Mouse (Mus musculus): Measurements from ENCODE around the gene Qser1. TPM values are rescaled to one million over a fixed set of nuclear protein-coding genes. Genes with fewer than 3 reads are reported as not detected.
"Not testable (repeated sequence)": the region's sequence is repeated elsewhere in the genome, so short reads cannot be mapped to it uniquely, and the experiment has no call there.

The Qser1 gene
- 18.0 and 18.6 TPM in 2 replicates for polyA plus RNA-seq (2014; fragmentation: Nextera tagmentation; extraction: Ambion mirVana)

DNA sequence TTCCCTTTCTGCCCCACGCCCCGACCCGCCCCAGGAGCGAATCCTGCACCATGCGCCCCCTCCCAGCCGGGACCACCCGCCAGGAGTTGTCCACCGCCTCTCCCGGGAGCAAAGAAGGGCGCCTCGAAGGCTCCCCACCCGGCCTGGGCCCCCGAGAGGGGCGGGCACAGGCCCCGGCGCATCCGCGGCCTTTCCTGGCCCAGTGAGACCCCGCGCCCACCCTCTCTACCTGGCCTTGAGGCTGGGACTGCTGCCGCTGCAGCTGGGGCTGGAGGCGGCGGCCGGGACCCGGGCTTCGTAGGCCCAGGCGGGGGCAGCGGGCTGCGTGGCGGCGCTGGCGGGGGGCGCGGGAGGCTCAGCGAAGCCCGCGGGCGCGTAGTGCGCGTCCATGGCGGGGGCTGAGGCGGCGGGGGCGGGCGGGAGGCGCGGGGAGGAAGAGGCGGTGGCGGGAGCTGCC, at the start of gene Qser1:
Qser1 (minus strand) TSS at position 390 of the 457 bp plus-strand sequence.
- Histone ChIP-seq H3K36me3 (ENCODE audit: insufficient read depth) (no peaks in the 10 kb centered on the region), H3K4me1 (ENCODE audit: insufficient read depth) (no peaks in the 10 kb centered on the region), H3K4me2 (peak within 1 kb of the TSS; percentile 66), H3K4me3 (ENCODE audit: low read depth, low read length) (peak within 1 kb of the TSS; percentile 89), H3K27ac (ENCODE audit: low read depth) (peak within 1 kb of the TSS; percentile 99), H3K9me3 (ENCODE audit: low read depth, low read length) (no peaks in the 10 kb centered on the region), H3K27me3 (ENCODE audit: insufficient read depth, low read length) (no peaks in the 10 kb centered on the region), H3K9ac (peak within 1 kb of the TSS; percentile 99)
- DNase-seq (no peak), ATAC-seq (ENCODE audit: insufficient read depth) (peak; percentile 72)
- WGBS: 0% methylated on average over 35 of the region's 50 CpGs
- no peak for TF ChIP-seq CTCF (IDR thresholded peaks at IDR 0.05; ENCODE audit: low read depth)

DNA sequence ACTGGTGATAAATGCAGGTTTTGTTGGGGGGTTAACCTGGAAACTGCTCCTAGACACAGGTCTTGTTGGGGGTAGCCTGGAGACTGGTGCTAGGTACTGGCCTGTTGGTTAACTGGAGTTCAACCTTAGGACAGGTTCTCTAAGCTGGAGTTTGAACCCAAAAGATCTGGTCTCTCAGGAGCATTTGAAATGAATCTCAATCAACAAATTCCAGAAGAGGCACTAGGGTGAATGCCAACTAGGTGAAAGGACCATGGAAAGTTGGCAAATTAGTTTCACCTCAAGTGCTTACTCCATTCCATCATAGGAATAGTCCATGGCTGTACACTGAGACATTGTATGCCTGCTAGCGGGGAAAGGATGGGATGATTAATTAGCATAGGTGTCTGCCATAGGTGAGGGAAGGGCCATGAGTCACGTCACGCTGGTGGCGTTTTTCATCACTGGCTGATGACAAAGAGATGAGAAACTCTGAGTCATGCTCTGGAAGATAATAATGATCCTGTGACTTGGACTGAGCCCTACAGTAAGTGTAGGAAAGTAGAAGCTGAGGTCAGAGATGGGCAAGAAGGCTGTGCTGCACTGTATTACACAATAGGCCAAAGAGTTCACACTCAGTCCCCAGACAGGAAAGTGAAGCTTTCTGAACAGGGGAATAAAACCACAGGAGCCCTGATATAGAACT, 47.8 kb upstream of the Qser1 start:
- WGBS: 79% methylated on average over 4 of the region's 4 CpGs
- no peak for ATAC-seq (ENCODE audit: insufficient read depth)
- H3K27ac ChIP-seq (ENCODE audit: low read depth): no peak overlapping the region

DNA sequence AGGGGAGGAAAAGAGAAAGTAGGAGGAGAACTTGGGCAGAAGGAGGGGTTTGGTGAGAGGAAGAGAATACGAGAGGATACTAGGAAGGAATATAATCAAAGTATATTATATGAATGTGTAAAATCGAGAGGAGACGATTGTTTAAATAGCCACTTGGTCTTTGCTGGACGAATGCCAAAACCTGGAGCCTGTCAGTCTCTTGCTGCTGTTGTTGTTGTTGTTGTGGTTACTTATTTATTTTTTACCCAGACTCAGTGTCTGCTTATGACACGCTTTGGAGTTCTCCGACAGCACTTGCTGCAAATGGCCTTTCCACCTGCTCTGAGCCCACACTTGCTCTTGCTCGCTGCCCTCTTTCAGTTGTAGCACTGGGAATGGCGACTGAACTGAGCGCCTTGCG, 43.9 kb upstream of the Qser1 start:
- H3K4me2 ChIP-seq: no peak overlapping the region
- no peaks in the 10 kb centered on the region for H3K4me1 ChIP-seq (ENCODE audit: insufficient read depth)
- no peak for TF ChIP-seq CTCF (IDR thresholded peaks at IDR 0.05; ENCODE audit: low read depth)
- no peak for DNase-seq
- no peak overlapping the region for H3K27ac ChIP-seq (ENCODE audit: low read depth)
- ATAC-seq (ENCODE audit: insufficient read depth): no peak
- no peaks in the 10 kb centered on the region for H3K27me3 ChIP-seq (ENCODE audit: insufficient read depth, low read length)
- H3K9ac ChIP-seq: no peak overlapping the region
- H3K36me3 ChIP-seq (ENCODE audit: insufficient read depth): no peaks in the 10 kb centered on the region
- H3K4me3 ChIP-seq (ENCODE audit: low read depth, low read length): no peak overlapping the region
- WGBS: 68% methylated on average over 10 of the region's 10 CpGs
- H3K9me3 ChIP-seq (ENCODE audit: low read depth, low read length): no peaks in the 10 kb centered on the region

More for the DNA sequence above, 47.8 kb upstream of the Qser1 start:
- Histone ChIP-seq H3K36me3 (ENCODE audit: insufficient read depth) (no peaks in the 10 kb centered on the region), H3K9ac (no peak overlapping the region), H3K4me2 (no peak overlapping the region), H3K4me1 (ENCODE audit: insufficient read depth) (no peaks in the 10 kb centered on the region), H3K4me3 (ENCODE audit: low read depth, low read length) (no peak overlapping the region), H3K27me3 (ENCODE audit: insufficient read depth, low read length) (no peaks in the 10 kb centered on the region), H3K9me3 (ENCODE audit: low read depth, low read length) (no peaks in the 10 kb centered on the region)
- no peak for TF ChIP-seq CTCF (IDR thresholded peaks at IDR 0.05; ENCODE audit: low read depth)
- DNase-seq: no peak

DNA sequence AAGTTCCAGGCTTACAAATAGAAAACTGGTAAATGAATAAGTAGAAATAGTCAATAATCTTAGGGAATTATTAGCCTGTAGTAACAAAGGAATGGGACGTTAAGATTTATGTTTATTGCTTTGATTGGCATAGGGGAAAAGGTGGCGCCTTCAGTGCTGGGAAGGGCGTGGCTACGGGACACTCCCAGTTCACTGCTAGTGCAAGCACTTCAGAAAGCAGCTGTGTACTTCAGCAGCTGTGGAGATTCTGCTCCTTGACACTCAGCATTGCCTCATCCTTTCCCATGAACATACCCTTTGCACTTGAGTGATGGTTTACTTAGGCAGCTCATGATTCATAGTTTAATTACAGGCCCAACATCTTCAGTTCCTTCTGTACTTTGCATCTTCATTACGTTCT, 42.5 kb upstream of the Qser1 start:
- H3K27me3 ChIP-seq (ENCODE audit: insufficient read depth, low read length): no peaks in the 10 kb centered on the region
- WGBS: 61% methylated on average over 5 of the region's 5 CpGs

DNA sequence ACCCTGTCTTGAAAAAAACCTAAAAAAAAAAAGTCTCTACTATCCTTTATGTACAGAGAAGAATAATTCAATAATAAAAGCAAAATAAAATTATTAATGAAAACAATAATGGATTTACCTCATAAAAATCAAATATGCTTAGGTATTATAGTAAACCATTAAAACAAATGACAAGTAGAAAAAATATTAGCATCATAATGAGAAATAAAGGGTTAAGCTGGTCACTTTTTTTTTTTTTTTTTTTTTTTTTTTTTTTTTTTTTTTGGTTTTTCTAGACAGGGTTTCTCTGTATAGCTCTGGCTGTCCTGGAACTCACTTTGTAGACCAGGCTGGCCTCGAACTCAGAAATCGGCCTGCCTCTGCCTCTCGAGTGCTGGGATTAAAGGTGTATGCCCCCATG, 41.5 kb upstream of the Qser1 start:
- not testable (repeated sequence) for H3K9ac ChIP-seq; H3K27me3 ChIP-seq (ENCODE audit: insufficient read depth, low read length); H3K36me3 ChIP-seq (ENCODE audit: insufficient read depth); DNase-seq; H3K9me3 ChIP-seq (ENCODE audit: low read depth, low read length); H3K27ac ChIP-seq (ENCODE audit: low read depth); H3K4me3 ChIP-seq (ENCODE audit: low read depth, low read length); H3K4me1 ChIP-seq (ENCODE audit: insufficient read depth); H3K4me2 ChIP-seq; ATAC-seq (ENCODE audit: insufficient read depth)
- 94% methylated on average over 3 of the region's 3 CpGs for WGBS

More for the DNA sequence above, 42.5 kb upstream of the Qser1 start:
- Histone ChIP-seq H3K27ac (ENCODE audit: low read depth) (no peak overlapping the region), H3K4me2 (no peak overlapping the region), H3K36me3 (ENCODE audit: insufficient read depth) (no peaks in the 10 kb centered on the region), H3K9me3 (ENCODE audit: low read depth, low read length) (no peaks in the 10 kb centered on the region), H3K4me3 (ENCODE audit: low read depth, low read length) (no peak overlapping the region), H3K4me1 (ENCODE audit: insufficient read depth) (no peaks in the 10 kb centered on the region), H3K9ac (no peak overlapping the region)
- ATAC-seq (ENCODE audit: insufficient read depth) (no peak), DNase-seq (no peak)
- no peak for TF ChIP-seq CTCF (IDR thresholded peaks at IDR 0.05; ENCODE audit: low read depth)

DNA sequence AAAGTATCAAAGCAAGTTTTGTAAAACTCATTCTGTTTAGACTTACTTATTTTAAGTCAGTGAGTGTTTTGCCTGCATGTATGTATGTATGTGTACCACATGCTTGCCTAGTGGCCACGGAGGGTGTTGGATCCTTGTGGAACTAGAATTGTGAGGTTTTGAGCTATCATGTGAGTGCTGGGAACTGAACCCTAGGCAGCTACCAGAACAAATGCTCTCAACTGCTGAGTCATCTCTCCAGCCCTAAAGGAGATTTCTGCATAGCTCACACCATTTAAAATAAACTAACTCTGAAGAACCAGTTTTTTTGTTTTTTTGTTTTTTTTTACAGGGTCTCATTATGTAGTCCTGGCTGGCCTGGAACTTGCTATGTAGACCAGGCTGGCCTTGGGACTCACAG, 39.7 kb upstream of the Qser1 start:
- H3K27me3 ChIP-seq (ENCODE audit: insufficient read depth, low read length): no peaks in the 10 kb centered on the region
- no peak overlapping the region for H3K4me2 ChIP-seq
- 28% methylated on average over 1 of the region's 1 CpGs for WGBS

DNA sequence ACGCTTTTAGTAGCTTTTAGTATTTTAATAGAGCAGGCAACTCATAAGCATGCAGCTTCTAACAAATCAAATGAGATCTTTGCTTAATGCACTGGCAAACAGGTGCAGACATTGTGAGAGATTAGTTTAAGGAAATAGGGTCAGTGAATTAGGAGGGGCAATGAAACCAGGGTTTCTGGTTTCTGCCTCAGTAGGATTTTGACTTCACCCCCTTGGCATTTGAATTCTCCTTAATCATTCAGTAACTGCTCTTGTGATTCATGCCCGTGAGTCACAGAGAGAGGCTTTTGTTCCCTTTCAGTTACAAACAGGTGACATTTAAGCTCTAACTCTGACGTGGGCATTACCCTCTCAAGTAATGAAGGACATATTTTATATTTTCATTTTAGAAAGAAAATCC, 39.2 kb upstream of the Qser1 start:
- no peak overlapping the region for H3K4me3 ChIP-seq (ENCODE audit: low read depth, low read length)
- no peak for DNase-seq
- peaks cover 3% of the 10 kb centered on the region; the same call in 1 of the 2 replicates for H3K27me3 ChIP-seq (ENCODE audit: insufficient read depth, low read length)
- no peak for TF ChIP-seq CTCF (IDR thresholded peaks at IDR 0.05; ENCODE audit: low read depth)
- ATAC-seq (ENCODE audit: insufficient read depth): no peak
- H3K9ac ChIP-seq: no peak overlapping the region
- WGBS: 43% methylated on average over 3 of the region's 3 CpGs
- H3K4me2 ChIP-seq: no peak overlapping the region
- no peaks in the 10 kb centered on the region for H3K4me1 ChIP-seq (ENCODE audit: insufficient read depth)
- H3K27ac ChIP-seq (ENCODE audit: low read depth): no peak overlapping the region
- H3K36me3 ChIP-seq (ENCODE audit: insufficient read depth): no peaks in the 10 kb centered on the region
- H3K9me3 ChIP-seq (ENCODE audit: low read depth, low read length): no peaks in the 10 kb centered on the region

More for the DNA sequence above, 39.7 kb upstream of the Qser1 start:
- Histone ChIP-seq H3K36me3 (ENCODE audit: insufficient read depth) (no peaks in the 10 kb centered on the region), H3K27ac (ENCODE audit: low read depth) (no peak overlapping the region), H3K4me3 (ENCODE audit: low read depth, low read length) (no peak overlapping the region), H3K4me1 (ENCODE audit: insufficient read depth) (no peaks in the 10 kb centered on the region), H3K9me3 (ENCODE audit: low read depth, low read length) (no peaks in the 10 kb centered on the region), H3K9ac (no peak overlapping the region)
- DNase-seq: no peak
- no peak for ATAC-seq (ENCODE audit: insufficient read depth)
- TF ChIP-seq CTCF (IDR thresholded peaks at IDR 0.05; ENCODE audit: low read depth): no peak
